Comparison of ENCODE assay signal across 9 mouse cellular contexts in genomic region chr5:147401024-147401423, GRCm38 (mm10). TPM values are rescaled to one million over a fixed set of nuclear protein-coding genes. Genes with fewer than 3 reads are reported as not detected.
DNase-seq lines count a peak whose midpoint lies in the region; ATAC-seq and TF ChIP-seq lines count a peak whose summit lies in the region.
"Had no signal": no experiment of that assay in that cellular context is flagged by ENCODE, and none has a peak within 500 bp of the region (broad histone marks: within the 10 kb centered on the region; RNA-seq: fewer than 3 reads in every experiment).

No protein-coding gene starts in this region.

- H3K9me3 ChIP-seq in heart, embryonic 16.5 days (replicated peaks; ENCODE audit: control insufficient read depth, low read length): no peaks in the 10 kb centered on the region
- no peaks in the 10 kb centered on the region for H3K9me3 ChIP-seq in forebrain, embryonic 16.5 days (ENCODE audit: control insufficient read depth, low read length)
- no peaks in the 10 kb centered on the region for H3K9me3 ChIP-seq in midbrain, embryonic 16.5 days (replicated peaks; ENCODE audit: control insufficient read depth, low read length, poor library complexity, severe bottlenecking)
- H3K9me3 ChIP-seq: lung, embryonic 15.5 days had no signal

- no peak for TF ChIP-seq POLR2A in heart, adult 2 months (IDR thresholded peaks at IDR 0.05; ENCODE audit: insufficient read depth, low read depth, low read length)

- H3K4me1 ChIP-seq in heart, embryonic 16.5 days (ENCODE audit: control insufficient read depth, insufficient read depth, low read length): peaks cover 8% of the 10 kb centered on the region; the same call in 1 of the 2 replicates
- no peaks in the 10 kb centered on the region for H3K4me1 ChIP-seq in heart, adult 2 months (ENCODE audit: control insufficient read depth, insufficient read depth, low read length)
- peaks cover 10% of the 10 kb centered on the region; the same call in 1 of the 2 replicates for H3K4me1 ChIP-seq in forebrain, embryonic 16.5 days (replicated peaks; ENCODE audit: control insufficient read depth, insufficient read depth, low read length)
- H3K4me1 ChIP-seq in midbrain, embryonic 16.5 days (ENCODE audit: control insufficient read depth, insufficient read depth, low read length): peaks cover 5% of the 10 kb centered on the region; the same call in 1 of the 2 replicates

- intact Hi-C loops in heart, adult 2 months (cut with DNase I): no loop called here

- H3K4me2 ChIP-seq in heart, embryonic 16.5 days (ENCODE audit: low read depth, low read length): peak overlapping the region; percentile 81
- peak overlapping the region; percentile 86; the same call in 1 of the 2 replicates for H3K4me2 ChIP-seq in forebrain, embryonic 16.5 days (ENCODE audit: low read length)
- peak overlapping the region; percentile 65 for H3K4me2 ChIP-seq in midbrain, embryonic 16.5 days (ENCODE audit: low read length)

- no peak for ATAC-seq in heart, embryonic 16.5 days (replicated peaks; ENCODE audit: extremely low read depth, insufficient read depth, low FRiP score)
- peak; percentile 27 for ATAC-seq in common myeloid progenitor, adult 5-6 weeks (replicated peaks; ENCODE audit: low read depth, poor library complexity, severe bottlenecking)
- no peak for ATAC-seq in forebrain, embryonic 16.5 days
- ATAC-seq in midbrain, embryonic 16.5 days: no peak

- TF ChIP-seq CTCF in heart, adult 2 months (IDR thresholded peaks at IDR 0.05): no peak

- peak overlapping the region; percentile 54 for H3K4me3 ChIP-seq in heart, embryonic 16.5 days (ENCODE audit: low read length)
- H3K4me3 ChIP-seq in heart, adult 2 months: no peak overlapping the region
- no peak overlapping the region for H3K4me3 ChIP-seq in forebrain, embryonic 16.5 days (replicated peaks; ENCODE audit: low read length)
- peak overlapping the region; percentile 47 for H3K4me3 ChIP-seq in midbrain, embryonic 16.5 days (ENCODE audit: low read depth, low read length)

- H3K79me2 ChIP-seq in heart, adult 2 months (replicated peaks; ENCODE audit: control insufficient read depth, insufficient read depth, low read length): no peaks in the 10 kb centered on the region

- WGBS in heart, embryonic 16.5 days: 22% methylated on average over 11 of the region's 11 CpGs
- 26% methylated on average over 11 of the region's 11 CpGs for WGBS in heart, adult 2 months
- WGBS in forebrain, embryonic 16.5 days: 28% methylated on average over 11 of the region's 11 CpGs
- WGBS in midbrain, embryonic 16.5 days: 20% methylated on average over 11 of the region's 11 CpGs

- no peak for TF ChIP-seq EP300 in heart, adult 2 months (IDR thresholded peaks at IDR 0.05; ENCODE audit: insufficient read depth, low read depth, low read length)

- no peak overlapping the region for H3K9ac ChIP-seq in heart, embryonic 16.5 days (ENCODE audit: low read length)
- H3K9ac ChIP-seq in heart, adult 2 months (ENCODE audit: low read depth, low read length): no peak overlapping the region
- H3K9ac ChIP-seq in forebrain, embryonic 16.5 days (replicated peaks; ENCODE audit: low read depth, low read length): no peak overlapping the region
- H3K9ac ChIP-seq in midbrain, embryonic 16.5 days (ENCODE audit: low read depth, low read length): peak overlapping the region; percentile 1; the same call in 1 of the 2 replicates
- H3K9ac ChIP-seq: lung, embryonic 15.5 days had no signal

- H3K27me3 ChIP-seq in heart, embryonic 16.5 days (ENCODE audit: control insufficient read depth, insufficient read depth, low read length): peaks cover 45% of the 10 kb centered on the region
- peaks cover 8% of the 10 kb centered on the region for H3K27me3 ChIP-seq in heart, adult 2 months (ENCODE audit: control insufficient read depth, insufficient read depth, low read length)
- H3K27me3 ChIP-seq in forebrain, embryonic 16.5 days (replicated peaks; ENCODE audit: control insufficient read depth, insufficient read depth, low read length): peaks cover 38% of the 10 kb centered on the region
- peaks cover 21% of the 10 kb centered on the region for H3K27me3 ChIP-seq in midbrain, embryonic 16.5 days (ENCODE audit: control insufficient read depth, insufficient read depth, low read depth, low read length)

- no peak overlapping the region for H3K27ac ChIP-seq in heart, embryonic 16.5 days (ENCODE audit: low read length)
- H3K27ac ChIP-seq in heart, adult 2 months: no peak overlapping the region
- H3K27ac ChIP-seq in forebrain, embryonic 16.5 days (ENCODE audit: low read length): no peak overlapping the region
- H3K27ac ChIP-seq in midbrain, embryonic 16.5 days (ENCODE audit: low read length): no peak overlapping the region
- H3K27ac ChIP-seq: lung, embryonic 15.5 days had no signal

- no peak for DNase-seq in heart, adult 2 months
- DNase-seq in urinary bladder, postnatal 10 days (ENCODE audit: low spot score): no peak
- DNase-seq in adrenal gland, adult 8-10 months: no peak

- no peaks in the 10 kb centered on the region for H3K36me3 ChIP-seq in heart, embryonic 16.5 days (ENCODE audit: control insufficient read depth, insufficient read depth)
- no peaks in the 10 kb centered on the region for H3K36me3 ChIP-seq in heart, adult 2 months (ENCODE audit: control insufficient read depth, insufficient read depth, low read length)
- no peaks in the 10 kb centered on the region for H3K36me3 ChIP-seq in forebrain, embryonic 16.5 days (ENCODE audit: control insufficient read depth, insufficient read depth)
- H3K36me3 ChIP-seq in midbrain, embryonic 16.5 days (ENCODE audit: control insufficient read depth, insufficient read depth, low read length): no peaks in the 10 kb centered on the region
- H3K36me3 ChIP-seq: G1E; lung, embryonic 15.5 days had no signal

RNA-seq across cellular contexts. Expression of gene Flt3, which starts 0.7 kb away (rescaled TPM):
- polyA plus RNA-seq in heart, embryonic 16.5 days (2015; fragmentation: Nextera tagmentation; extraction: Ambion mirVana): 0.26 and 0.37 TPM in 2 replicates
- total RNA-seq in heart, adult 2 months (2021): under 1 TPM; 0.09 to 0.13 TPM
- polyA plus RNA-seq in heart, adult 2 months (2012; rRNA removed): 0.12 and 0.16 TPM in 2 replicates
- total RNA-seq in common myeloid progenitor, adult 5-6 weeks (2017): 100 and 112 TPM in 2 replicates
- 0.10 and 0.18 TPM in 2 replicates for polyA plus RNA-seq in forebrain, embryonic 16.5 days (2015; fragmentation: Nextera tagmentation; extraction: Ambion mirVana)
- polyA plus RNA-seq in midbrain, embryonic 16.5 days (2015; fragmentation: Nextera tagmentation; extraction: Ambion mirVana): 1.2 TPM in 2 replicates
- under 1 TPM; 0.49 to 0.93 (median 0.67) TPM for total RNA-seq in adrenal gland, adult 8-10 months (2022)
- polyA plus RNA-seq: G1E had no signal

RNA-seq across cellular contexts. Expression of gene Pan3, which starts 28.9 kb away (rescaled TPM):
- 43.8 and 44.7 TPM in 2 replicates for polyA plus RNA-seq in heart, embryonic 16.5 days (2015; fragmentation: Nextera tagmentation; extraction: Ambion mirVana)
- 10 to 100 TPM; 27.3 to 30.5 TPM for total RNA-seq in heart, adult 2 months (2021)
- polyA plus RNA-seq in heart, adult 2 months (2012; rRNA removed): 20.0 and 36.8 TPM in 2 replicates
- 240 and 264 TPM in 2 replicates for total RNA-seq in common myeloid progenitor, adult 5-6 weeks (2017)
- 64.7 and 67.0 TPM in 2 replicates for polyA plus RNA-seq in forebrain, embryonic 16.5 days (2015; fragmentation: Nextera tagmentation; extraction: Ambion mirVana)
- polyA plus RNA-seq in midbrain, embryonic 16.5 days (2015; fragmentation: Nextera tagmentation; extraction: Ambion mirVana): 59.0 and 61.1 TPM in 2 replicates
- 100 to 1,000 TPM in 2 of 4 experiments, 10 to 100 TPM in 2; 87.1 to 151 (median 115) TPM for total RNA-seq in adrenal gland, adult 8-10 months (2022)

Comparison
In these comparisons a context has a peak if more than half of its experiments do, and no peak if none do; other contexts are left out.
1. H3K4me3 ChIP-seq: peak in heart, embryonic 16.5 days (single experiment) and midbrain, embryonic 16.5 days (single experiment); none in heart, adult 2 months (single experiment) and forebrain, embryonic 16.5 days (single experiment).
2. Peak in every context shown above with its lines, with median percentiles within 50 percentile points of each other: H3K4me2 ChIP-seq.